Mouse (Mus musculus): ENCODE measurements around the gene Dvl2. TPM values are rescaled to one million over a fixed set of nuclear protein-coding genes. Genes with fewer than 3 reads are reported as not detected.

Gene Dvl2
- total and polyA plus RNA-seq, 2 experiments from 2014 or later, result 20.0 to 33.3 TPM

- H3K4me1 ChIP-seq (ENCODE audit: insufficient read depth, low read length), result peaks cover 20% of the 10 kb centered on the region
- WGBS, result 1% methylated on average over 19 of the region's 25 CpGs
Measured at GRCm38 (mm10) chr11:70018131-70018990, 18.0 kb downstream of the Dvl2 start.

GRCm38 (mm10) chr11:70019495-70020021 lies 19.2 kb downstream of the Dvl2 start:
- no peak for ATAC-seq (ENCODE audit: low FRiP score)
- DNase-seq (ENCODE audit: low spot score), result no peak

More at GRCm38 (mm10) chr11:70018131-70018990, 18.0 kb downstream of the Dvl2 start:
- ATAC-seq (ENCODE audit: low FRiP score), result no peak
- Histone ChIP-seq H3K4me2 (ENCODE audit: low read depth, low read length, poor library complexity, severe bottlenecking) (peak overlapping the region; percentile 87), H3K27me3 (ENCODE audit: insufficient read depth, low read length) (no peaks in the 10 kb centered on the region), H3K36me3 (ENCODE audit: insufficient read depth, low read length) (peaks cover 3% of the 10 kb centered on the region; the same call in 1 of the 2 replicates), H3K4me3 (ENCODE audit: low read depth, low read length) (peak overlapping the region; percentile 63), H3K9ac (replicated peaks; ENCODE audit: low read length, poor library complexity, severe bottlenecking) (peak overlapping the region; percentile 80), H3K9me3 (ENCODE audit: low read length) (no peaks in the 10 kb centered on the region), H3K27ac (ENCODE audit: low read depth, low read length) (peak overlapping the region; percentile 96)
- TF ChIP-seq CTCF (IDR thresholded peaks at IDR 0.05), result no peak
- DNase-seq (ENCODE audit: low spot score), result peak; percentile 94

GRCm38 (mm10) chr11:70020022-70020631 lies 19.7 kb downstream of the Dvl2 start:
- peak overlapping the region; percentile 80 for H3K9ac ChIP-seq (replicated peaks; ENCODE audit: low read length, poor library complexity, severe bottlenecking)
- no peak for TF ChIP-seq CTCF (IDR thresholded peaks at IDR 0.05)
- 9% methylated on average over 7 of the region's 8 CpGs for WGBS
- no peaks in the 10 kb centered on the region for H3K36me3 ChIP-seq (ENCODE audit: insufficient read depth, low read length)
- H3K4me3 ChIP-seq (ENCODE audit: low read depth, low read length), result peak overlapping the region; percentile 63
- no peak for ATAC-seq (ENCODE audit: low FRiP score)
- DNase-seq (ENCODE audit: low spot score), result peak; percentile 30
- peaks cover 22% of the 10 kb centered on the region for H3K4me1 ChIP-seq (ENCODE audit: insufficient read depth, low read length)
- H3K9me3 ChIP-seq (ENCODE audit: low read length), result no peaks in the 10 kb centered on the region
- H3K27ac ChIP-seq (ENCODE audit: low read depth, low read length), result peak overlapping the region; percentile 96
- peak overlapping the region; percentile 87 for H3K4me2 ChIP-seq (ENCODE audit: low read depth, low read length, poor library complexity, severe bottlenecking)
- no peaks in the 10 kb centered on the region for H3K27me3 ChIP-seq (ENCODE audit: insufficient read depth, low read length)

More at GRCm38 (mm10) chr11:70019495-70020021, 19.2 kb downstream of the Dvl2 start:
- H3K36me3 ChIP-seq (ENCODE audit: insufficient read depth, low read length), result no peaks in the 10 kb centered on the region
- no peaks in the 10 kb centered on the region for H3K9me3 ChIP-seq (ENCODE audit: low read length)
- H3K9ac ChIP-seq (replicated peaks; ENCODE audit: low read length, poor library complexity, severe bottlenecking), result peak overlapping the region; percentile 80
- 14% methylated on average over 2 of the region's 2 CpGs for WGBS
- peaks cover 22% of the 10 kb centered on the region for H3K4me1 ChIP-seq (ENCODE audit: insufficient read depth, low read length)
- no peaks in the 10 kb centered on the region for H3K27me3 ChIP-seq (ENCODE audit: insufficient read depth, low read length)
- H3K4me2 ChIP-seq (ENCODE audit: low read depth, low read length, poor library complexity, severe bottlenecking), result peak overlapping the region; percentile 87
- peak overlapping the region; percentile 63 for H3K4me3 ChIP-seq (ENCODE audit: low read depth, low read length)
- peak overlapping the region; percentile 96 for H3K27ac ChIP-seq (ENCODE audit: low read depth, low read length)
- no peak for TF ChIP-seq CTCF (IDR thresholded peaks at IDR 0.05)

- Histone ChIP-seq H3K9me3 (ENCODE audit: low read length) (no peaks in the 10 kb centered on the region), H3K4me3 (ENCODE audit: low read depth, low read length) (peak overlapping the region; percentile 63), H3K27me3 (ENCODE audit: insufficient read depth, low read length) (no peaks in the 10 kb centered on the region), H3K9ac (replicated peaks; ENCODE audit: low read length, poor library complexity, severe bottlenecking) (peak overlapping the region; percentile 42; the same call in 1 of the 2 replicates), H3K36me3 (ENCODE audit: insufficient read depth, low read length) (no peaks in the 10 kb centered on the region), H3K27ac (ENCODE audit: low read depth, low read length) (peak overlapping the region; percentile 96), H3K4me2 (ENCODE audit: low read depth, low read length, poor library complexity, severe bottlenecking) (peak overlapping the region; percentile 87), H3K4me1 (ENCODE audit: insufficient read depth, low read length) (peaks cover 22% of the 10 kb centered on the region)
- under 1% methylated on average over 8 of the region's 8 CpGs for WGBS
- peak; percentile 94 for DNase-seq (ENCODE audit: low spot score)
- peak; percentile 77 for TF ChIP-seq CTCF (IDR thresholded peaks at IDR 0.05)
- ATAC-seq (ENCODE audit: low FRiP score), result peak; percentile 82
Measured at GRCm38 (mm10) chr11:70020731-70021263, 20.4 kb downstream of the Dvl2 start.

GRCm38 (mm10) chr11:70021264-70022132 lies 21.1 kb downstream of the Dvl2 start:
- no peaks in the 10 kb centered on the region for H3K9me3 ChIP-seq (ENCODE audit: low read length)
- H3K27me3 ChIP-seq (ENCODE audit: insufficient read depth, low read length), result no peaks in the 10 kb centered on the region
- H3K4me1 ChIP-seq (ENCODE audit: insufficient read depth, low read length), result peaks cover 27% of the 10 kb centered on the region
- peak overlapping the region; percentile 87 for H3K4me2 ChIP-seq (ENCODE audit: low read depth, low read length, poor library complexity, severe bottlenecking)
- H3K4me3 ChIP-seq (ENCODE audit: low read depth, low read length), result peak overlapping the region; percentile 63
- peak overlapping the region; percentile 42 for H3K9ac ChIP-seq (replicated peaks; ENCODE audit: low read length, poor library complexity, severe bottlenecking)
- peak; percentile 87 for ATAC-seq (ENCODE audit: low FRiP score)
- H3K36me3 ChIP-seq (ENCODE audit: insufficient read depth, low read length), result no peaks in the 10 kb centered on the region
- peak overlapping the region; percentile 96 for H3K27ac ChIP-seq (ENCODE audit: low read depth, low read length)
- peak; percentile 61 for TF ChIP-seq CTCF (IDR thresholded peaks at IDR 0.05)
- WGBS, result under 1% methylated on average over 39 of the region's 40 CpGs
- DNase-seq (ENCODE audit: low spot score), result peak; percentile 100

Data from midbrain, postnatal 0 days (tissue).